Mouse (Mus musculus): ENCODE data around the gene Cyp2u1. TPM values are rescaled to one million over a fixed set of nuclear protein-coding genes. Genes with fewer than 3 reads are reported as not detected.

Cyp2u1 gene
- polyA plus RNA-seq, 1 experiment from 2014 or later, result 2.4 TPM

GRCm38 (mm10) chr3:131255399-131255981 lies 47.5 kb downstream of the Cyp2u1 start:
- Histone ChIP-seq H3K27ac (ENCODE audit: low read depth, low read length) (no peak overlapping the region), H3K4me3 (ENCODE audit: low read length) (no peak overlapping the region), H3K4me1 (ENCODE audit: control insufficient read depth, insufficient read depth, low read length) (no peaks in the 10 kb centered on the region), H3K9ac (ENCODE audit: low read depth, low read length) (no peak overlapping the region), H3K9me3 (ENCODE audit: control insufficient read depth, low read length) (no peaks in the 10 kb centered on the region), H3K36me3 (ENCODE audit: control insufficient read depth, insufficient read depth, low read length) (no peaks in the 10 kb centered on the region), H3K27me3 (ENCODE audit: control insufficient read depth, insufficient read depth, low read length) (no peaks in the 10 kb centered on the region), H3K4me2 (replicated peaks; ENCODE audit: low read depth, low read length) (no peak overlapping the region)
- 99% methylated on average over 3 of the region's 3 CpGs for WGBS
- no peak for ATAC-seq (ENCODE audit: low FRiP score, low TSS enrichment)

- no peak overlapping the region for H3K9ac ChIP-seq (ENCODE audit: low read depth, low read length)
- H3K36me3 ChIP-seq (ENCODE audit: control insufficient read depth, insufficient read depth, low read length), result no peaks in the 10 kb centered on the region
- no peak overlapping the region for H3K4me2 ChIP-seq (replicated peaks; ENCODE audit: low read depth, low read length)
- WGBS, result 95% methylated on average over 4 of the region's 4 CpGs
- no peak overlapping the region for H3K27ac ChIP-seq (ENCODE audit: low read depth, low read length)
- no peaks in the 10 kb centered on the region for H3K27me3 ChIP-seq (ENCODE audit: control insufficient read depth, insufficient read depth, low read length)
- no peaks in the 10 kb centered on the region for H3K9me3 ChIP-seq (ENCODE audit: control insufficient read depth, low read length)
- no peaks in the 10 kb centered on the region for H3K4me1 ChIP-seq (ENCODE audit: control insufficient read depth, insufficient read depth, low read length)
- H3K4me3 ChIP-seq (ENCODE audit: low read length), result no peak overlapping the region
- no peak for ATAC-seq (ENCODE audit: low FRiP score, low TSS enrichment)
These were observed 48.0 kb downstream of the Cyp2u1 start for GRCm38 (mm10) chr3:131254991-131255390.

GRCm38 (mm10) chr3:131251601-131252000 lies 51.4 kb downstream of the Cyp2u1 start:
- H3K4me1 ChIP-seq (ENCODE audit: control insufficient read depth, insufficient read depth, low read length), result no peaks in the 10 kb centered on the region
- ATAC-seq (ENCODE audit: low FRiP score, low TSS enrichment), result no peak
- no peak overlapping the region for H3K9ac ChIP-seq (ENCODE audit: low read depth, low read length)
- H3K4me3 ChIP-seq (ENCODE audit: low read length), result no peak overlapping the region
- H3K27ac ChIP-seq (ENCODE audit: low read depth, low read length), result no peak overlapping the region
- H3K9me3 ChIP-seq (ENCODE audit: control insufficient read depth, low read length), result no peaks in the 10 kb centered on the region
- no peaks in the 10 kb centered on the region for H3K27me3 ChIP-seq (ENCODE audit: control insufficient read depth, insufficient read depth, low read length)
- H3K36me3 ChIP-seq (ENCODE audit: control insufficient read depth, insufficient read depth, low read length), result peaks cover 27% of the 10 kb centered on the region
- 90% methylated on average over 7 of the region's 7 CpGs for WGBS
- H3K4me2 ChIP-seq (replicated peaks; ENCODE audit: low read depth, low read length), result no peak overlapping the region

- WGBS, result 89% methylated on average over 13 of the region's 13 CpGs
- Histone ChIP-seq H3K36me3 (ENCODE audit: control insufficient read depth, insufficient read depth, low read length) (peaks cover 27% of the 10 kb centered on the region), H3K4me2 (replicated peaks; ENCODE audit: low read depth, low read length) (no peak overlapping the region), H3K27ac (ENCODE audit: low read depth, low read length) (no peak overlapping the region), H3K4me3 (ENCODE audit: low read length) (no peak overlapping the region), H3K9me3 (ENCODE audit: control insufficient read depth, low read length) (no peaks in the 10 kb centered on the region), H3K9ac (ENCODE audit: low read depth, low read length) (no peak overlapping the region), H3K27me3 (ENCODE audit: control insufficient read depth, insufficient read depth, low read length) (no peaks in the 10 kb centered on the region), H3K4me1 (ENCODE audit: control insufficient read depth, insufficient read depth, low read length) (no peaks in the 10 kb centered on the region)
- no peak for ATAC-seq (ENCODE audit: low FRiP score, low TSS enrichment)
These were observed 52.0 kb downstream of the Cyp2u1 start for GRCm38 (mm10) chr3:131250978-131251377.

GRCm38 (mm10) chr3:131250283-131250682 lies 52.7 kb downstream of the Cyp2u1 start:
- Histone ChIP-seq H3K4me1 (ENCODE audit: control insufficient read depth, insufficient read depth, low read length) (no peaks in the 10 kb centered on the region), H3K9me3 (ENCODE audit: control insufficient read depth, low read length) (no peaks in the 10 kb centered on the region), H3K36me3 (ENCODE audit: control insufficient read depth, insufficient read depth, low read length) (peaks cover 27% of the 10 kb centered on the region), H3K27ac (ENCODE audit: low read depth, low read length) (no peak overlapping the region), H3K9ac (ENCODE audit: low read depth, low read length) (no peak overlapping the region), H3K27me3 (ENCODE audit: control insufficient read depth, insufficient read depth, low read length) (no peaks in the 10 kb centered on the region), H3K4me2 (replicated peaks; ENCODE audit: low read depth, low read length) (no peak overlapping the region), H3K4me3 (ENCODE audit: low read length) (no peak overlapping the region)
- 88% methylated on average over 2 of the region's 2 CpGs for WGBS
- ATAC-seq (ENCODE audit: low FRiP score, low TSS enrichment), result no peak

GRCm38 (mm10) chr3:131248444-131248843 lies 54.6 kb downstream of the Cyp2u1 start:
- no peak for ATAC-seq (ENCODE audit: low FRiP score, low TSS enrichment)
- H3K9ac ChIP-seq (ENCODE audit: low read depth, low read length), result no peak overlapping the region
- H3K4me2 ChIP-seq (replicated peaks; ENCODE audit: low read depth, low read length), result no peak overlapping the region
- 85% methylated on average over 10 of the region's 10 CpGs for WGBS
- no peak overlapping the region for H3K4me3 ChIP-seq (ENCODE audit: low read length)
- H3K4me1 ChIP-seq (ENCODE audit: control insufficient read depth, insufficient read depth, low read length), result no peaks in the 10 kb centered on the region
- H3K9me3 ChIP-seq (ENCODE audit: control insufficient read depth, low read length), result no peaks in the 10 kb centered on the region
- peaks cover 33% of the 10 kb centered on the region for H3K36me3 ChIP-seq (ENCODE audit: control insufficient read depth, insufficient read depth, low read length)
- H3K27me3 ChIP-seq (ENCODE audit: control insufficient read depth, insufficient read depth, low read length), result no peaks in the 10 kb centered on the region
- H3K27ac ChIP-seq (ENCODE audit: low read depth, low read length), result no peak overlapping the region

- Histone ChIP-seq H3K4me3 (ENCODE audit: low read length) (no peak overlapping the region), H3K9ac (ENCODE audit: low read depth, low read length) (no peak overlapping the region), H3K27ac (ENCODE audit: low read depth, low read length) (no peak overlapping the region), H3K36me3 (ENCODE audit: control insufficient read depth, insufficient read depth, low read length) (peaks cover 37% of the 10 kb centered on the region), H3K4me1 (ENCODE audit: control insufficient read depth, insufficient read depth, low read length) (no peaks in the 10 kb centered on the region), H3K4me2 (replicated peaks; ENCODE audit: low read depth, low read length) (no peak overlapping the region), H3K9me3 (ENCODE audit: control insufficient read depth, low read length) (no peaks in the 10 kb centered on the region), H3K27me3 (ENCODE audit: control insufficient read depth, insufficient read depth, low read length) (no peaks in the 10 kb centered on the region)
- WGBS, result 82% methylated on average over 5 of the region's 5 CpGs
- no peak for ATAC-seq (ENCODE audit: low FRiP score, low TSS enrichment)
These were observed 55.2 kb downstream of the Cyp2u1 start for GRCm38 (mm10) chr3:131247851-131248250.

GRCm38 (mm10) chr3:131247447-131247846 lies 55.6 kb downstream of the Cyp2u1 start:
- H3K9me3 ChIP-seq (ENCODE audit: control insufficient read depth, low read length), result no peaks in the 10 kb centered on the region
- WGBS, result 81% methylated on average over 6 of the region's 6 CpGs
- ATAC-seq (ENCODE audit: low FRiP score, low TSS enrichment), result no peak
- peaks cover 37% of the 10 kb centered on the region for H3K36me3 ChIP-seq (ENCODE audit: control insufficient read depth, insufficient read depth, low read length)
- no peak overlapping the region for H3K4me3 ChIP-seq (ENCODE audit: low read length)
- H3K27ac ChIP-seq (ENCODE audit: low read depth, low read length), result no peak overlapping the region
- H3K4me2 ChIP-seq (replicated peaks; ENCODE audit: low read depth, low read length), result no peak overlapping the region
- H3K9ac ChIP-seq (ENCODE audit: low read depth, low read length), result no peak overlapping the region
- no peaks in the 10 kb centered on the region for H3K4me1 ChIP-seq (ENCODE audit: control insufficient read depth, insufficient read depth, low read length)
- H3K27me3 ChIP-seq (ENCODE audit: control insufficient read depth, insufficient read depth, low read length), result no peaks in the 10 kb centered on the region

- peaks cover 39% of the 10 kb centered on the region for H3K36me3 ChIP-seq (ENCODE audit: control insufficient read depth, insufficient read depth, low read length)
- no peak overlapping the region for H3K27ac ChIP-seq (ENCODE audit: low read depth, low read length)
These were observed 56.4 kb downstream of the Cyp2u1 start for GRCm38 (mm10) chr3:131246579-131247046.

More at GRCm38 (mm10) chr3:131246579-131247046, 56.4 kb downstream of the Cyp2u1 start:
- Histone ChIP-seq H3K4me2 (replicated peaks; ENCODE audit: low read depth, low read length) (no peak overlapping the region), H3K9me3 (ENCODE audit: control insufficient read depth, low read length) (no peaks in the 10 kb centered on the region), H3K9ac (ENCODE audit: low read depth, low read length) (no peak overlapping the region), H3K4me1 (ENCODE audit: control insufficient read depth, insufficient read depth, low read length) (no peaks in the 10 kb centered on the region), H3K4me3 (ENCODE audit: low read length) (no peak overlapping the region), H3K27me3 (ENCODE audit: control insufficient read depth, insufficient read depth, low read length) (no peaks in the 10 kb centered on the region)
- 87% methylated on average over 8 of the region's 8 CpGs for WGBS
- ATAC-seq (ENCODE audit: low FRiP score, low TSS enrichment), result no peak
